Mouse (Mus musculus): ENCODE data around the gene Ccdc124. TPM values are rescaled to one million over a fixed set of nuclear protein-coding genes. Genes with fewer than 3 reads are reported as not detected.
"Not testable (repeated sequence)": the region's sequence is repeated elsewhere in the genome, so short reads cannot be mapped to it uniquely, and the experiment has no call there.

Ccdc124 gene
- polyA plus RNA-seq, 1 experiment from 2014 or later, result 90.7 TPM

DNA sequence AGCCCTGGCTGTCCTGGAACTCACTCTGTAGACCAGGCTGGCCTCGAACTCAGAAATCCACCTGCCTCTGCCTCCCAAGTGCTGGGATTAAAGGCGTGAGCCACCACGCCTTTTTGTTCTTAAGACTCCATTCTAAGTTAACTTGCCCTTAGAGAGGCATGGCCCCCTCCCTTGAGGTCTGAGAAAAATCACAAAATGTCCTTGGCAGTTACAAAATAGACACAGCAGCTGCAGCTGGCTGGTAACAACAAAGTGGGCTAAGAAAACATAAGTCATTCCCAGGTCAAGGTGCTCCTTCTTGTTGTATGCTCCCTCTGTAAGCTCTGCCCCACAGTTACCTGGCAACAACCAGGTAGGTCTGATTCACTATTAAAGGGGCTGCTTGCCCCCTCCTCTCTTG lies 51.1 kb downstream of the Ccdc124 start:
- not testable (repeated sequence) for H3K9ac ChIP-seq; H3K36me3 ChIP-seq; H3K4me3 ChIP-seq (replicated peaks); H3K27me3 ChIP-seq (replicated peaks); H3K4me1 ChIP-seq (replicated peaks); H3K27ac ChIP-seq; H3K4me2 ChIP-seq (replicated peaks); H3K9me3 ChIP-seq; ATAC-seq
- WGBS, result 84% methylated on average over 3 of the region's 3 CpGs

- H3K4me2 ChIP-seq (replicated peaks), result no peak overlapping the region
- peaks cover 11% of the 10 kb centered on the region for H3K4me1 ChIP-seq (replicated peaks)
- H3K9ac ChIP-seq, result peak overlapping the region; percentile 20; the same call in 1 of the 2 replicates
- no peak overlapping the region for H3K27ac ChIP-seq
- WGBS, result 43% methylated on average over 11 of the region's 11 CpGs
- no peak overlapping the region for H3K4me3 ChIP-seq (replicated peaks)
- peaks cover 5% of the 10 kb centered on the region for H3K27me3 ChIP-seq (replicated peaks)
- no peak for ATAC-seq
- H3K9me3 ChIP-seq, result 0 out of 2 replicates have a peak, but pooled peaks cover 1% of the 10 kb centered on the region
- H3K36me3 ChIP-seq, result no peaks in the 10 kb centered on the region
Measured at GRCm38 (mm10) chr8:70821992-70822391, 51.7 kb downstream of the Ccdc124 start.

DNA sequence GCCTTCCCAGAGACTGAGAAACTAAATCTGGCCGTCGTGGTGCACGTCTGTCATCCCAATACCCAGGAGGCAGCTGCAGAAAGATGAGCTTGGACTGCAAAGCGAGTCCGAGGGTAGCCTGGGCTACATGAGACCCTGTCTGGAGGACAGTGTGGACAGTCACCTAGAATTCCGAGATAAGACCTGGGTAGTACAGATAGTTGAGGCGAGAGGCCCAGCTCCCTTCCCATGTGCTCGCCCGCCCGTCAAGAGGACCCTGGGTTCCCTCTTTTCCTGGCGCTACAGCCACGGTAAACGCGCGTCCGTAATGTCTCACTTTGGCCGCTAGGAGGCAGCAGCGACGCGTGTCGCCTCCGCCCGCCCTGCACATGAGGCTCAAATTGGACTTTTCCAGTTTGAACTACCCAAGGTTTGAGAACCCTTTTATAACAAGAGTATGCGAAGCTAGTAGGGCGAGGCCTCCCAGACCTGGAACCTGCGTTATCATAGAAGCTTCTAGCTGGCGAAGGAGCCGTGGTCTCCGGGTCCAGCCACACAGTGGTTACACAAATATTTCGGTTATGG lies 52.3 kb downstream of the Ccdc124 start:
- no peaks in the 10 kb centered on the region for H3K36me3 ChIP-seq
- WGBS, result 15% methylated on average over 30 of the region's 30 CpGs
- peaks cover 9% of the 10 kb centered on the region for H3K27me3 ChIP-seq (replicated peaks)
- 0 out of 2 replicates have a peak, but pooled peaks have one; percentile 32 for ATAC-seq
- no peak overlapping the region for H3K4me2 ChIP-seq (replicated peaks)
- H3K4me3 ChIP-seq (replicated peaks), result no peak overlapping the region
- H3K4me1 ChIP-seq (replicated peaks), result peaks cover 15% of the 10 kb centered on the region
- H3K9ac ChIP-seq, result peak overlapping the region; percentile 20; the same call in 1 of the 2 replicates
- H3K27ac ChIP-seq, result no peak overlapping the region
- H3K9me3 ChIP-seq, result no peaks in the 10 kb centered on the region

DNA sequence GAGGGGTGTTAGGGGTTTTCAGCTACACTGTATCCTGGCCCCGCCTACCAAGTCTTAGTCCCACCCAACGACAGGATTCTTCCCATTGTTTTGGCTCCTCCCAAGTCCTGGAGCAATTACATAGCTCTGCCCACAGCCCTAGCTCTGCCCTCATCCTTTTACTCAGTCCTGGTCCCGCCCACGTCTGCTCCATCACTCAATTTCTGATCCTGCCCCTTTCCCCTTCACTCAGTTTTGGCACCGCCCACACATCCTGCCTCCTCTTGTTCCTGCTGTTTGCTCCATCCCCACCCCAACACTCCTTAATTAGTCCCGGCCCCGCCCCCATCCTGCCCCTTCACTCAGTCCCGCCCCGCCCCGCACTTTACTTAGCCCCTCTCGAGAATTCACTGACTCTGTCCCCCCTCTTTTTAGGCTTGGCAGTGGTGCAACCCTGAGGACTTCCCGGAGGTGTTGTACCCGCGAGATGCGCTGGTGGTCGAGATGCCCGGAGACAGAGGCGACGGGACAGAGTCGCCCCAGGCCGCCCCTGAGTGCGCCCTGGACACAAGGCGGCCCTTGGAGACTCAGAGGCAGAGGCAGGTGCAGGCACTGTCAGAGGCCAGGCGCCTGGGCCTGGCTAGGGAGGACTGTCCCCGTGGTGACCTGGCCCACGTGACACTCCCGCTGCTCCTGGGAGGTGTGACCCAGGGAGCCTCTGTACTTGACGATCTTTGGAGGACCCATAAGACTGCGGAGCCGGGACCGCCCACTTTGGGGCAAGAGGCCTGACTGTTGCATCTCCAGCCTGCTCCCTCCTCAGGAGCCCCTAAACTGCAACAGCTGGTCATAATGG lies 53.4 kb downstream of the Ccdc124 start:
- Histone ChIP-seq H3K9ac (no peak overlapping the region), H3K4me2 (replicated peaks) (peak overlapping the region; percentile 39), H3K9me3 (no peaks in the 10 kb centered on the region), H3K4me1 (replicated peaks) (peaks cover 15% of the 10 kb centered on the region), H3K36me3 (no peaks in the 10 kb centered on the region), H3K27me3 (replicated peaks) (peaks cover 13% of the 10 kb centered on the region), H3K27ac (no peak overlapping the region), H3K4me3 (replicated peaks) (0 out of 2 replicates have a peak overlapping the region, but pooled peaks have one; percentile 10)
- peak; percentile 77 for ATAC-seq
- WGBS, result 7% methylated on average over 31 of the region's 31 CpGs

Other genes with a start within 250 kb of the Ccdc124 start
- 2.3 and 2.9 TPM in 2 replicates for gene Gdf15, start 241.5 kb downstream of the Ccdc124 start, polyA plus RNA-seq (2015; fragmentation: Nextera tagmentation; extraction: Ambion mirVana)
- 58.0 and 74.2 TPM in 2 replicates for gene Pgpep1, start 213.5 kb downstream of the Ccdc124 start, polyA plus RNA-seq (2015; fragmentation: Nextera tagmentation; extraction: Ambion mirVana)
- 286 and 323 TPM in 2 replicates for gene Lsm4, start 200.7 kb downstream of the Ccdc124 start, polyA plus RNA-seq (2015; fragmentation: Nextera tagmentation; extraction: Ambion mirVana)
- gene Jund, start 175.0 kb downstream of the Ccdc124 start, polyA plus RNA-seq (2015; fragmentation: Nextera tagmentation; extraction: Ambion mirVana), result 83.7 and 88.8 TPM in 2 replicates
- gene Iqcn, start 170.5 kb downstream of the Ccdc124 start, polyA plus RNA-seq (2015; fragmentation: Nextera tagmentation; extraction: Ambion mirVana), result not detected in 2 replicates
- gene Gm3336, start 155.4 kb downstream of the Ccdc124 start, polyA plus RNA-seq (2015; fragmentation: Nextera tagmentation; extraction: Ambion mirVana), result 2.1 and 2.5 TPM in 2 replicates
- 0.21 and 0.53 TPM in 2 replicates for gene Pde4c, start 150.2 kb downstream of the Ccdc124 start, polyA plus RNA-seq (2015; fragmentation: Nextera tagmentation; extraction: Ambion mirVana)
- 24.0 and 26.0 TPM in 2 replicates for gene Rab3a, start 119.3 kb downstream of the Ccdc124 start, polyA plus RNA-seq (2015; fragmentation: Nextera tagmentation; extraction: Ambion mirVana)
- 59.1 and 72.6 TPM in 2 replicates for gene Mpv17l2, start 113.0 kb downstream of the Ccdc124 start, polyA plus RNA-seq (2015; fragmentation: Nextera tagmentation; extraction: Ambion mirVana)
- gene Pik3r2, start 97.2 kb downstream of the Ccdc124 start, polyA plus RNA-seq (2015; fragmentation: Nextera tagmentation; extraction: Ambion mirVana), result 53.1 and 55.3 TPM in 2 replicates
- gene Mast3, start 68.9 kb downstream of the Ccdc124 start, polyA plus RNA-seq (2015; fragmentation: Nextera tagmentation; extraction: Ambion mirVana), result 13.2 and 16.8 TPM in 2 replicates
- 0.29 and 0.40 TPM in 2 replicates for gene Il12rb1, start 65.5 kb downstream of the Ccdc124 start, polyA plus RNA-seq (2015; fragmentation: Nextera tagmentation; extraction: Ambion mirVana)
- gene Arrdc2, start 34.2 kb downstream of the Ccdc124 start, polyA plus RNA-seq (2015; fragmentation: Nextera tagmentation; extraction: Ambion mirVana), result 7.5 TPM in 2 replicates
- 2.0 TPM in 2 replicates for gene Kcnn1, start 10.7 kb downstream of the Ccdc124 start, polyA plus RNA-seq (2015; fragmentation: Nextera tagmentation; extraction: Ambion mirVana)
- 0.34 and 0.40 TPM in 2 replicates for gene Slc5a5, start 18.8 kb upstream of the Ccdc124 start, polyA plus RNA-seq (2015; fragmentation: Nextera tagmentation; extraction: Ambion mirVana)
- gene Rpl18a, start 23.5 kb upstream of the Ccdc124 start, polyA plus RNA-seq (2015; fragmentation: Nextera tagmentation; extraction: Ambion mirVana), result 4,170 and 4,400 TPM in 2 replicates
- 36.7 and 38.6 TPM in 2 replicates for gene Map1s, start 32.0 kb upstream of the Ccdc124 start, polyA plus RNA-seq (2015; fragmentation: Nextera tagmentation; extraction: Ambion mirVana)

All from intestine, embryonic 15.5 days (tissue).